Mouse (Mus musculus) ES-Bruce4 (cell line): ENCODE results near the gene Eloa.
"Not testable (repeated sequence)": the region's sequence is repeated elsewhere in the genome, so short reads cannot be mapped to it uniquely, and the experiment has no call there.

Experiments
- CTCF ChIP-seq: IDR thresholded peaks from one replicate; pipeline ENCODE4 v1.8.1; 2011; ENCODE audit warnings: low read depth, low read length
- EP300 ChIP-seq: IDR thresholded peaks from 2 replicates; pipeline ENCODE4 v1.6.1; 2011; ENCODE audit warnings: low read depth, low read length; ENCODE audit not compliant: insufficient read depth
- POLR2A ChIP-seq: IDR thresholded peaks from one replicate; pipeline ENCODE4 v1.8.1; 2011; ENCODE audit warnings: low read length; ENCODE audit not compliant: insufficient read depth

DNA sequence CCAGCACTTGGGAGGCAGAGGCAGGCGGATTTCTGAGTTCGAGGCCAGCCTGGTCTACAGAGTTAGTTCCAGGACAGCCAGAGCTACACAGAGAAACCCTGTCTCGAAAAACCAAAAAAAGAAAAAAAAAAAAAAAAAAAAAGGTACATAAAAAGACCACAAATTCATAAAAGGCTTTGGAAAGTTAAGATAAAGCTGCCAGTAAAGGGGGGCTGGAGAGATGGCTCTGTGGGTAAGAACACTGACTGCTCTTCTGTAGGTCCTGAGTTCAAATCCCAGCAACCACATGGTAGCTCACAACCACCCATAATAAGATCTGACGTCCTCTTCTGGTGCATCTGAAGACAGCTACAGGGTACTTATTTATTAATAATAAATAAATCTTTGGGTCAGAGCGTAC lies 41.3 kb downstream of the Eloa start:
- not testable (repeated sequence) for TF ChIP-seq CTCF, POLR2A, EP300
